Mouse (Mus musculus) forebrain, embryonic 11.5 days (tissue): ENCODE measurements around the gene Nrip2. TPM values are rescaled to one million over a fixed set of nuclear protein-coding genes. Genes with fewer than 3 reads are reported as not detected.

ENCODE experiments used
- ATAC-seq: fragments of 200-750 bp; cut with Nextera tagmentation; replicated peaks from 2 replicates; pipeline ENCODE4 v1.8.0; 2017; ENCODE audit warnings: moderate TSS enrichment; ENCODE audit not compliant: low FRiP score
- DNase-seq: peaks from one replicate; pipeline ENCODE4 v3.0.0-alpha.2; 2017; ENCODE audit warnings: low spot score
- H3K27ac ChIP-seq: fragments of 300-500 bp; sonication (generic); 2 replicates; pipeline ENCODE4 v1.5.1; 2014; ENCODE audit warnings: low read depth, low read length
- H3K27me3 ChIP-seq: fragments of 300-500 bp; sonication (generic); 2 replicates; pipeline ENCODE4 v1.6.1; 2014; ENCODE audit warnings: mild to moderate bottlenecking, low read length, mixed read lengths; ENCODE audit not compliant: control insufficient read depth, insufficient read depth
- H3K36me3 ChIP-seq: fragments of 300-500 bp; sonication (generic); 2 replicates; pipeline ENCODE4 v1.6.1; 2014; ENCODE audit warnings: mild to moderate bottlenecking, low read length, moderate library complexity, mixed read lengths; ENCODE audit not compliant: control insufficient read depth, insufficient read depth
- H3K4me1 ChIP-seq: fragments of 300-500 bp; sonication (generic); replicated peaks from 2 replicates; pipeline ENCODE4 v1.6.1; 2014; ENCODE audit warnings: low read length, mixed read lengths; ENCODE audit not compliant: control insufficient read depth, insufficient read depth
- H3K4me2 ChIP-seq: fragments of 300-500 bp; sonication (generic); 2 replicates; pipeline ENCODE4 v1.6.1; 2014; ENCODE audit warnings: low read depth, mild to moderate bottlenecking, low read length, moderate library complexity, mixed read lengths; ENCODE audit not compliant: severe bottlenecking
- H3K4me3 ChIP-seq: fragments of 300-500 bp; sonication (generic); 2 replicates; pipeline ENCODE4 v1.5.1; 2014; ENCODE audit warnings: low read depth, low read length
- H3K9ac ChIP-seq: fragments of 300-500 bp; sonication (generic); 2 replicates; pipeline ENCODE4 v1.6.1; 2014; ENCODE audit warnings: low read length
- H3K9me3 ChIP-seq: fragments of 300-500 bp; sonication (generic); 2 replicates; pipeline ENCODE4 v1.6.1; 2016; ENCODE audit warnings: low read length, mixed read lengths; ENCODE audit not compliant: control insufficient read depth
- WGBS: fragments of 180-500 bp; shearing (Covaris S2); extraction: QIAGEN DNeasy Blood & Tissue Kit; methylation state at CpG from one replicate; pipeline ENCODE4 v1.1.7; 2014; 5-methylcytosine and 5-hydroxymethylcytosine counted together
- polyA plus RNA-seq: library from polyadenylated mRNA; unstranded; fragments of >200 nt; fragmentation: Nextera tagmentation; extraction: Ambion mirVana; gene quantifications from 2 replicates; pipeline ENCODE4 v1.2.1, GENCODE M21; 2014

Gene Nrip2
- polyA plus RNA-seq, 1 experiment from 2014 or later: 2.7 TPM

GRCm38 (mm10) chr6:128436356-128437005, 37.4 kb downstream of the Nrip2 start:
- H3K27ac ChIP-seq: no peak overlapping the region
- peak; percentile 31 for DNase-seq
- H3K36me3 ChIP-seq: peaks cover 42% of the 10 kb centered on the region
- peak overlapping the region; percentile 83 for H3K4me2 ChIP-seq
- peaks cover 9% of the 10 kb centered on the region for H3K4me1 ChIP-seq
- no peaks in the 10 kb centered on the region for H3K9me3 ChIP-seq
- H3K27me3 ChIP-seq: no peaks in the 10 kb centered on the region; the same call in 1 of the 2 replicates
- 88% methylated on average over 8 of the region's 8 CpGs for WGBS
- H3K9ac ChIP-seq: peak overlapping the region; percentile 97
- ATAC-seq: no peak
- peak overlapping the region; percentile 96 for H3K4me3 ChIP-seq

- ATAC-seq (no peak), DNase-seq (no peak)
- H3K4me1 ChIP-seq: peaks cover 9% of the 10 kb centered on the region
- WGBS: 3% methylated on average over 10 of the region's 10 CpGs
- H3K36me3 ChIP-seq: peaks cover 35% of the 10 kb centered on the region
- H3K9ac ChIP-seq: peak overlapping the region; percentile 97
- peak overlapping the region; percentile 83 for H3K4me2 ChIP-seq
- no peaks in the 10 kb centered on the region; the same call in 1 of the 2 replicates for H3K27me3 ChIP-seq
- H3K9me3 ChIP-seq: no peaks in the 10 kb centered on the region
- H3K27ac ChIP-seq: no peak overlapping the region; the same call in 1 of the 2 replicates
- peak overlapping the region; percentile 96 for H3K4me3 ChIP-seq
These were observed 38.2 kb downstream of the Nrip2 start for GRCm38 (mm10) chr6:128437288-128437687.

DNA sequence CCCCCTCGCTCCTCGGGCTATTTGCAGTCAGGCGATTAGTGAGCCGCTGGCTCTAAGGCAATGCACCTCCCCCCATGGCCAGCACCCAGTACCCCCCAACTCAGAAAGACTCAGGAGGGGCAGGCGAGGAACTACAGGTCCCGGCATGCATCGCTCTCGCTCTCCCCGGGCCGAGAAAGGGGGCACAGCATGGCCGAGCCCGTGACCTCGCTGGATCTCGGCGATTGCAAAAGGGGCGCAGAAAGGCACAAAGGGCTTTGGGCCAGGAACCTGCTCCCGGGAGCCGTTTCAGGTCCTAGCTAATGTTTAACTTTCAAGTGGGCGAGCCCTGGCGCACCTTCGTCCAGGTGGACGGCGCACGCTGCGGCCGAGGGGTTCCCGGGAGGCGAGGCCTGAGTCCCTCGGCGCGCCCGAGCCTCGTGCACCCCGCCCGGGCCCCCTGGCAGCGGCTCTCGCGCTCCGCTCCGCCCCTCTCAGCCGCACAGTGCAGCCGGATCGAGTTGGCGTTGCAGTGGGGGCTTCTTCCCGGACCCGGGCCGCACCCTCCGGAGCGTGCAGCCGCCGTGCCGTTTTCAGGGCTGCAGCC, 38.7 kb downstream of the Nrip2 start:
- peaks cover 30% of the 10 kb centered on the region for H3K36me3 ChIP-seq
- ATAC-seq: peak; percentile 74
- peak overlapping the region; percentile 83 for H3K4me2 ChIP-seq
- H3K9ac ChIP-seq: peak overlapping the region; percentile 97
- H3K4me3 ChIP-seq: peak overlapping the region; percentile 96
- no peaks in the 10 kb centered on the region for H3K9me3 ChIP-seq
- H3K27me3 ChIP-seq: no peaks in the 10 kb centered on the region; the same call in 1 of the 2 replicates
- DNase-seq: peak; percentile 85
- H3K4me1 ChIP-seq: peaks cover 9% of the 10 kb centered on the region
- under 1% methylated on average over 52 of the region's 52 CpGs for WGBS
- H3K27ac ChIP-seq: peak overlapping the region; percentile 87

GRCm38 (mm10) chr6:128438317-128438870, 39.3 kb downstream of the Nrip2 start, which contains the start of gene Fkbp4:
Gene Fkbp4, minus strand, starts transcription at chr6:128438677.
- under 1% methylated on average over 67 of the region's 67 CpGs for WGBS
- peak; percentile 95 for ATAC-seq

GRCm38 (mm10) chr6:128438871-128439341, 39.8 kb downstream of the Nrip2 start:
- WGBS: 32% methylated on average over 18 of the region's 18 CpGs
- ATAC-seq: no peak
- peaks cover 19% of the 10 kb centered on the region for H3K36me3 ChIP-seq

More at GRCm38 (mm10) chr6:128438317-128438870, 39.3 kb downstream of the Nrip2 start, which contains the start of gene Fkbp4:
- H3K9me3 ChIP-seq: no peaks in the 10 kb centered on the region
- no peaks in the 10 kb centered on the region; the same call in 1 of the 2 replicates for H3K27me3 ChIP-seq
- peaks cover 24% of the 10 kb centered on the region for H3K36me3 ChIP-seq
- peak; percentile 95 for DNase-seq
- peak within 1 kb of the TSS; percentile 83 for H3K4me2 ChIP-seq
- H3K4me1 ChIP-seq: peaks cover 9% of the 10 kb centered on the region
- peak within 1 kb of the TSS; percentile 87 for H3K27ac ChIP-seq
- H3K9ac ChIP-seq: peak within 1 kb of the TSS; percentile 97
- H3K4me3 ChIP-seq: peak within 1 kb of the TSS; percentile 96

GRCm38 (mm10) chr6:128440238-128440637, 41.1 kb downstream of the Nrip2 start:
- H3K36me3 ChIP-seq: peaks cover 6% of the 10 kb centered on the region
- ATAC-seq (no peak), DNase-seq (no peak)
- H3K4me3 ChIP-seq: no peak overlapping the region
- H3K9ac ChIP-seq: no peak overlapping the region
- no peak overlapping the region for H3K4me2 ChIP-seq
- WGBS: 95% methylated on average over 2 of the region's 2 CpGs
- no peak overlapping the region for H3K27ac ChIP-seq
- H3K9me3 ChIP-seq: no peaks in the 10 kb centered on the region
- no peaks in the 10 kb centered on the region; the same call in 1 of the 2 replicates for H3K27me3 ChIP-seq
- peaks cover 9% of the 10 kb centered on the region for H3K4me1 ChIP-seq

More at GRCm38 (mm10) chr6:128438871-128439341, 39.8 kb downstream of the Nrip2 start:
- DNase-seq: no peak
- Histone ChIP-seq H3K4me3 (peak overlapping the region; percentile 96), H3K9me3 (no peaks in the 10 kb centered on the region), H3K27ac (no peak overlapping the region), H3K27me3 (no peaks in the 10 kb centered on the region; the same call in 1 of the 2 replicates), H3K4me1 (peaks cover 9% of the 10 kb centered on the region), H3K9ac (peak overlapping the region; percentile 45), H3K4me2 (peak overlapping the region; percentile 83; the same call in 1 of the 2 replicates)

- Histone ChIP-seq H3K27me3 (no peaks in the 10 kb centered on the region), H3K36me3 (no peaks in the 10 kb centered on the region), H3K9ac (no peak overlapping the region), H3K4me3 (no peak overlapping the region), H3K4me1 (no peaks in the 10 kb centered on the region), H3K27ac (no peak overlapping the region), H3K9me3 (no peaks in the 10 kb centered on the region), H3K4me2 (peak overlapping the region; percentile 29; the same call in 1 of the 2 replicates)
- peak; percentile 62 for DNase-seq
- ATAC-seq: peak; percentile 84
- 9% methylated on average over 14 of the region's 14 CpGs for WGBS
These were observed 46.9 kb downstream of the Nrip2 start for GRCm38 (mm10) chr6:128445761-128446535.

DNA sequence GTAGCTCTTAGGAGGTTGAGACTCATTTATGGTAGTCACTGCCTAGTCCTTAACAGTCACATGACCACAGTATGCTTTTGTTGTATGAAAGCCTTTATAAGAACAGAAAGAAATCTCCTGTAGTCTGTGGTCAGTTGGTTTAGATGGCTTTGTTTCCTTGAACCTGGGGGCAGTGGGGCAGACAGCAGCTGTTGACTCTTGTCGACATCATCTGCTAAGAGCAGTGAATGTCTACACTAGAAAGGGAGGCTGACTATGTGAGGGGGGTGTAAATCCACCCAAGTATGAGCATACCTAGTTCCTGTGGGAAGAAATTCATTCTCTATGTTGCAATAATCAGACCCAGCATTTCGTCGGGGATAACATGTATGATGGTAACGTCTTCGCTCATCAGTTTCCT, 48.0 kb downstream of the Nrip2 start:
- H3K27ac ChIP-seq: no peak overlapping the region
- no peak overlapping the region for H3K9ac ChIP-seq
- no peaks in the 10 kb centered on the region for H3K27me3 ChIP-seq
- no peak overlapping the region for H3K4me2 ChIP-seq
- DNase-seq (peak; percentile 14), ATAC-seq (no peak)
- H3K4me1 ChIP-seq: no peaks in the 10 kb centered on the region
- H3K4me3 ChIP-seq: no peak overlapping the region
- WGBS: 94% methylated on average over 5 of the region's 5 CpGs
- no peaks in the 10 kb centered on the region for H3K9me3 ChIP-seq
- H3K36me3 ChIP-seq: no peaks in the 10 kb centered on the region
